Mouse (Mus musculus) liver, embryonic 14.5 days (tissue): ENCODE data around the gene Fbf1. TPM values are rescaled to one million over a fixed set of nuclear protein-coding genes. Genes with fewer than 3 reads are reported as not detected.
"Not testable (repeated sequence)": the region's sequence is repeated elsewhere in the genome, so short reads cannot be mapped to it uniquely, and the experiment has no call there.

Experiments used
- ATAC-seq: fragments of 200-750 bp; cut with Nextera tagmentation; 2 replicates; pipeline ENCODE4 v1.8.0; 2017; ENCODE audit warnings: moderate number of reproducible peaks, mild to moderate bottlenecking, moderate library complexity; ENCODE audit not compliant: insufficient read depth
- DNase-seq, 3 experiments: peaks; one replicate each; pipeline ENCODE4 v3.0.0-alpha.2; 2012 to 2013; ENCODE audit warnings: low read depth in 3 of 3, low spot score in 3 of 3
- H3K27ac ChIP-seq: fragments of 300-500 bp; sonication (generic); 2 replicates; pipeline ENCODE4 v1.5.1; 2014; ENCODE audit warnings: moderate library complexity, mild to moderate bottlenecking, control low read depth, inconsistent platforms
- H3K27me3 ChIP-seq: fragments of 300-500 bp; sonication (generic); 2 replicates; pipeline ENCODE4 v1.6.1; 2014; ENCODE audit warnings: mild to moderate bottlenecking, low read length, moderate library complexity; ENCODE audit not compliant: control insufficient read depth, insufficient read depth
- H3K36me3 ChIP-seq: fragments of 300-500 bp; sonication (generic); replicated peaks from 2 replicates; pipeline ENCODE4 v1.6.1; 2014; ENCODE audit warnings: low read depth; ENCODE audit not compliant: control insufficient read depth, insufficient read depth
- H3K4me1 ChIP-seq, 2 experiments: fragments of 200-500 bp in 1 of 2; fragments of 300-500 bp in 1 of 2; sonication (generic) in 1 of 2; replicated peaks; 2 replicates each; pipeline ENCODE4 v1.6.1; 2012 to 2014; ENCODE audit warnings: antibody characterized with exemption in 1 of 2, inconsistent platforms in 1 of 2, low read length in 1 of 2; ENCODE audit not compliant: control insufficient read depth in 2 of 2, insufficient read depth in 2 of 2
- H3K4me2 ChIP-seq: fragments of 300-500 bp; sonication (generic); 2 replicates; pipeline ENCODE4 v1.6.1; 2014; ENCODE audit warnings: low read depth, mild to moderate bottlenecking, control low read depth, moderate library complexity
- H3K4me3 ChIP-seq, 2 experiments: fragments of 200-500 bp in 1 of 2; fragments of 300-500 bp in 1 of 2; sonication (generic) in 1 of 2; 2 replicates each; pipeline ENCODE4 v1.5.1; 2012 to 2014; ENCODE audit warnings: low read depth in 2 of 2, low read length in 2 of 2, mild to moderate bottlenecking in 2 of 2, control low read depth in 1 of 2, inconsistent platforms in 1 of 2, moderate library complexity in 1 of 2; ENCODE audit not compliant: insufficient read depth in 1 of 2
- H3K9ac ChIP-seq: fragments of 300-500 bp; sonication (generic); replicated peaks from 2 replicates; pipeline ENCODE4 v1.6.1; 2014; ENCODE audit warnings: mild to moderate bottlenecking, control low read depth, moderate library complexity
- H3K9me3 ChIP-seq: fragments of 300-500 bp; sonication (generic); 2 replicates; pipeline ENCODE4 v1.6.1; 2016; ENCODE audit warnings: low read length, mixed read lengths; ENCODE audit not compliant: control insufficient read depth
- CTCF ChIP-seq: IDR thresholded peaks from 2 replicates; pipeline ENCODE4 v1.5.1; 2016; ENCODE audit warnings: antibody characterized with exemption, low read depth, control low read depth
- EP300 ChIP-seq: IDR thresholded peaks from 2 replicates; pipeline ENCODE4 v1.6.1; 2016; ENCODE audit warnings: antibody characterized with exemption, low read depth
- WGBS: fragments of 180-500 bp; shearing (Covaris S2); extraction: QIAGEN DNeasy Blood & Tissue Kit; methylation state at CpG from one replicate; pipeline ENCODE4 v1.1.7; 2014; ENCODE audit not compliant: insufficient replicate concordance; 5-methylcytosine and 5-hydroxymethylcytosine counted together
- polyA plus RNA-seq, 2 experiments: library from polyadenylated mRNA; depleted of rRNA in 1 of 2; stranded (reverse) in 1 of 2; unstranded in 1 of 2; fragments of >200 nt; fragmentation: Nextera tagmentation in 1 of 2; extraction: Ambion mirVana in 1 of 2; gene quantifications; 2 replicates each; pipeline versions ENCODE4 v1.2.1 to v1.2.3; 2012 to 2014

Fbf1 gene
- polyA plus RNA-seq, 2 experiments = 3.5 to 8.7 TPM

GRCm38 (mm10) chr11:116096213-116097108 is 71.5 kb downstream of the Fbf1 start:
- Histone ChIP-seq H3K27ac (no peak overlapping the region), H3K27me3 (no peaks in the 10 kb centered on the region), H3K4me3 (no peak overlapping the region), H3K9ac (no peak overlapping the region), H3K9me3 (peaks cover 4% of the 10 kb centered on the region), H3K36me3 (no peaks in the 10 kb centered on the region), H3K4me1 (peaks cover 13 to 33% of the 10 kb centered on the region in 2 experiments), H3K4me2 (no peak overlapping the region)
- 71% methylated on average over 5 of the region's 5 CpGs for WGBS
- DNase-seq (peak in 1 of 3 experiments; percentile 46), ATAC-seq (no peak)
- TF ChIP-seq CTCF (peak; percentile 77), EP300 (no peak)

GRCm38 (mm10) chr11:116095573-116095972 is 72.4 kb downstream of the Fbf1 start:
- DNase-seq (no peak), ATAC-seq (no peak)
- WGBS = 17% methylated on average over 3 of the region's 3 CpGs
- H3K27ac ChIP-seq = no peak overlapping the region
- no peaks in the 10 kb centered on the region for H3K27me3 ChIP-seq
- TF ChIP-seq CTCF (no peak), EP300 (no peak)
- no peak overlapping the region for H3K9ac ChIP-seq
- H3K36me3 ChIP-seq = no peaks in the 10 kb centered on the region
- peaks cover 4% of the 10 kb centered on the region for H3K9me3 ChIP-seq
- no peak overlapping the region for H3K4me2 ChIP-seq
- peaks cover 13 to 31% of the 10 kb centered on the region in 2 experiments for H3K4me1 ChIP-seq
- no peak overlapping the region for H3K4me3 ChIP-seq

GRCm38 (mm10) chr11:116093771-116094565 is 74.0 kb downstream of the Fbf1 start:
- peak overlapping the region; percentile 48 for H3K4me2 ChIP-seq
- DNase-seq = no peak
- H3K4me1 ChIP-seq = peaks cover 6 to 17% of the 10 kb centered on the region in 2 experiments
- 9% methylated on average over 16 of the region's 16 CpGs for WGBS
- no peaks in the 10 kb centered on the region for H3K27me3 ChIP-seq
- H3K9me3 ChIP-seq = peaks cover 4% of the 10 kb centered on the region
- TF ChIP-seq EP300 (no peak), CTCF (no peak)
- 0 out of 4 replicates have a peak overlapping the region, but pooled peaks of 1 of the 2 experiments have one; percentile 14 for H3K4me3 ChIP-seq
- peak overlapping the region; percentile 22; the same call in 1 of the 2 replicates for H3K27ac ChIP-seq
- H3K36me3 ChIP-seq = no peaks in the 10 kb centered on the region
- H3K9ac ChIP-seq = peak overlapping the region; percentile 50
- peak; percentile 29; the same call in 1 of the 2 replicates for ATAC-seq

- not testable (repeated sequence) for H3K27ac ChIP-seq, ATAC-seq, H3K4me2 ChIP-seq, H3K9ac ChIP-seq, H3K9me3 ChIP-seq, H3K4me3 ChIP-seq, DNase-seq, H3K27me3 ChIP-seq, H3K36me3 ChIP-seq
- peaks cover 12 to 23% of the 10 kb centered on the region in 2 experiments for H3K4me1 ChIP-seq
- WGBS = 70% methylated on average over 6 of the region's 6 CpGs
Observed at GRCm38 (mm10) chr11:116092959-116093358, 75.0 kb downstream of the Fbf1 start.

Other genes with a start within 250 kb of the Fbf1 start
- 8.7 and 22.6 TPM in 2 replicates for gene Sap30bp, start 234.9 kb downstream of the Fbf1 start, polyA plus RNA-seq (2012; rRNA removed)
- 20.0 and 21.2 TPM in 2 replicates for gene Sap30bp, start 234.9 kb downstream of the Fbf1 start, polyA plus RNA-seq (2014; fragmentation: Nextera tagmentation; extraction: Ambion mirVana)
- 6.7 and 7.3 TPM in 2 replicates for gene Recql5, start 234.7 kb downstream of the Fbf1 start, polyA plus RNA-seq (2012; rRNA removed)
- 6.1 and 6.5 TPM in 2 replicates for gene Recql5, start 234.7 kb downstream of the Fbf1 start, polyA plus RNA-seq (2014; fragmentation: Nextera tagmentation; extraction: Ambion mirVana)
- 0.10 and 0.11 TPM in 2 replicates for gene Itgb4, start 193.5 kb downstream of the Fbf1 start, polyA plus RNA-seq (2012; rRNA removed)
- 0.16 and 0.17 TPM in 2 replicates for gene Itgb4, start 193.5 kb downstream of the Fbf1 start, polyA plus RNA-seq (2014; fragmentation: Nextera tagmentation; extraction: Ambion mirVana)
- 55.9 and 59.1 TPM in 2 replicates for gene Galk1, start 155.4 kb downstream of the Fbf1 start, polyA plus RNA-seq (2012; rRNA removed)
- 102 and 113 TPM in 2 replicates for gene Galk1, start 155.4 kb downstream of the Fbf1 start, polyA plus RNA-seq (2014; fragmentation: Nextera tagmentation; extraction: Ambion mirVana)
- gene H3f3b, start 140.2 kb downstream of the Fbf1 start, polyA plus RNA-seq (2012; rRNA removed) = 173 and 248 TPM in 2 replicates
- 651 and 676 TPM in 2 replicates for gene H3f3b, start 140.2 kb downstream of the Fbf1 start, polyA plus RNA-seq (2014; fragmentation: Nextera tagmentation; extraction: Ambion mirVana)
- 10.4 and 12.1 TPM in 2 replicates for gene Unk, start 137.8 kb downstream of the Fbf1 start, polyA plus RNA-seq (2012; rRNA removed)
- gene Unk, start 137.8 kb downstream of the Fbf1 start, polyA plus RNA-seq (2014; fragmentation: Nextera tagmentation; extraction: Ambion mirVana) = 6.4 and 7.9 TPM in 2 replicates
- 18.7 and 19.6 TPM in 2 replicates for gene Unc13d, start 90.2 kb downstream of the Fbf1 start, polyA plus RNA-seq (2012; rRNA removed)
- 14.9 and 16.8 TPM in 2 replicates for gene Unc13d, start 90.2 kb downstream of the Fbf1 start, polyA plus RNA-seq (2014; fragmentation: Nextera tagmentation; extraction: Ambion mirVana)
- gene Wbp2, start 81.2 kb downstream of the Fbf1 start, polyA plus RNA-seq (2012; rRNA removed) = 46.2 and 57.4 TPM in 2 replicates
- 74.5 and 87.6 TPM in 2 replicates for gene Wbp2, start 81.2 kb downstream of the Fbf1 start, polyA plus RNA-seq (2014; fragmentation: Nextera tagmentation; extraction: Ambion mirVana)
- gene Trim47, start 41.0 kb downstream of the Fbf1 start, polyA plus RNA-seq (2012; rRNA removed) = 1.8 and 2.0 TPM in 2 replicates
- gene Trim47, start 41.0 kb downstream of the Fbf1 start, polyA plus RNA-seq (2014; fragmentation: Nextera tagmentation; extraction: Ambion mirVana) = 2.2 and 3.2 TPM in 2 replicates
- gene Trim65, start 37.0 kb downstream of the Fbf1 start, polyA plus RNA-seq (2012; rRNA removed) = 1.4 and 1.5 TPM in 2 replicates
- gene Trim65, start 37.0 kb downstream of the Fbf1 start, polyA plus RNA-seq (2014; fragmentation: Nextera tagmentation; extraction: Ambion mirVana) = 0.83 and 0.97 TPM in 2 replicates
- gene Mrpl38, start 29.3 kb downstream of the Fbf1 start, polyA plus RNA-seq (2012; rRNA removed) = 17.5 and 24.8 TPM in 2 replicates
- 39.5 and 49.2 TPM in 2 replicates for gene Mrpl38, start 29.3 kb downstream of the Fbf1 start, polyA plus RNA-seq (2014; fragmentation: Nextera tagmentation; extraction: Ambion mirVana)
- 17.7 and 19.6 TPM in 2 replicates for gene Ten1, start 30.7 kb upstream of the Fbf1 start, polyA plus RNA-seq (2012; rRNA removed)
- gene Ten1, start 30.7 kb upstream of the Fbf1 start, polyA plus RNA-seq (2014; fragmentation: Nextera tagmentation; extraction: Ambion mirVana) = 27.3 and 29.3 TPM in 2 replicates
- gene Acox1, start 30.9 kb upstream of the Fbf1 start, polyA plus RNA-seq (2012; rRNA removed) = 12.3 and 14.8 TPM in 2 replicates
- gene Acox1, start 30.9 kb upstream of the Fbf1 start, polyA plus RNA-seq (2014; fragmentation: Nextera tagmentation; extraction: Ambion mirVana) = 16.6 and 18.6 TPM in 2 replicates
- 0.03 and 0.09 TPM in 2 replicates for gene Evpl, start 69.9 kb upstream of the Fbf1 start, polyA plus RNA-seq (2012; rRNA removed)
- gene Evpl, start 69.9 kb upstream of the Fbf1 start, polyA plus RNA-seq (2014; fragmentation: Nextera tagmentation; extraction: Ambion mirVana) = 0.04 and 0.13 TPM in 2 replicates
- 31.9 and 37.6 TPM in 2 replicates for gene Srp68, start 106.1 kb upstream of the Fbf1 start, polyA plus RNA-seq (2012; rRNA removed)
- 28.8 and 33.8 TPM in 2 replicates for gene Srp68, start 106.1 kb upstream of the Fbf1 start, polyA plus RNA-seq (2014; fragmentation: Nextera tagmentation; extraction: Ambion mirVana)
- 0.02 TPM in 1 of 2 replicates, not detected in the other for gene Galr2, start 112.8 kb upstream of the Fbf1 start, polyA plus RNA-seq (2012; rRNA removed)
- gene Galr2, start 112.8 kb upstream of the Fbf1 start, polyA plus RNA-seq (2014; fragmentation: Nextera tagmentation; extraction: Ambion mirVana) = not detected in 2 replicates
- gene Exoc7, start 139.1 kb upstream of the Fbf1 start, polyA plus RNA-seq (2012; rRNA removed) = 7.1 and 8.8 TPM in 2 replicates
- gene Exoc7, start 139.1 kb upstream of the Fbf1 start, polyA plus RNA-seq (2014; fragmentation: Nextera tagmentation; extraction: Ambion mirVana) = 14.9 and 16.7 TPM in 2 replicates
- 1.2 and 1.4 TPM in 2 replicates for gene Foxj1, start 167.2 kb upstream of the Fbf1 start, polyA plus RNA-seq (2012; rRNA removed)
- gene Foxj1, start 167.2 kb upstream of the Fbf1 start, polyA plus RNA-seq (2014; fragmentation: Nextera tagmentation; extraction: Ambion mirVana) = 0.76 and 0.80 TPM in 2 replicates
- gene Rnf157, start 244.9 kb upstream of the Fbf1 start, polyA plus RNA-seq (2012; rRNA removed) = 0.57 and 0.75 TPM in 2 replicates
- 0.66 and 1.2 TPM in 2 replicates for gene Rnf157, start 244.9 kb upstream of the Fbf1 start, polyA plus RNA-seq (2014; fragmentation: Nextera tagmentation; extraction: Ambion mirVana)